Mouse (Mus musculus): ENCODE measurements around the gene Gpr146. TPM values are rescaled to one million over a fixed set of nuclear protein-coding genes. Genes with fewer than 3 reads are reported as not detected.
A peak's percentile ranks its signal among the peaks of the same experiment; 100 is the strongest.

Gpr146 gene
- polyA plus RNA-seq, 2 experiments = 1.9 to 2.3 TPM

DNA sequence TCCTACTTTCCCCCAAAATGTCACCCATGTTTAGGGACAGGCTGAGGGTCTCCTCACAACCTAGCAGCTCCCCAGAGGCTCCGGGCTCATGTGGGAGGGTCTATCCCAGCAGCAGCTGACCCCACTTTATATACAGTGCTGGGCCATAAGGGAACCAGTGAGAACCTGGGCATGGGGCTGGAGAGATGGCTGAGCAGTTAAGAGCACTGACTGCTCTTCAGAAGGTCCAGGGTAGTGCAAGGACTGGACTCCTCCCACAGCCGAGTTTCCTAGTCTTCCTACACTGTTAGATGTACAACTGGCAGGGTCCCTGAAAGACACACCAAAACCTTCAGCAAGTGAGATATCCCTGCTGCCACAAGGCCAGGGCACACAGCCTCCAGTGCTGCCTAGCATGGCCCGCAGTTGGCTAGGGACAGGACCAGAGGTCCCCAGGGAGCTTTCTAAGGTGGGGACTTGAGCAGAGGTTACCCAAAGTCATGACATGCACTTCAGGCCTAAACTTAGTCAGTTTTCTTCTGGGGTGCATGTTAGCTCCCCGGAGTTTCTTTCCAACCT, 19.9 kb downstream of the Gpr146 start:
- ATAC-seq (ENCODE audit: low FRiP score, low read depth) (no peak), DNase-seq (ENCODE audit: low spot score) (no peak)
- Histone ChIP-seq H3K9me3 (ENCODE audit: control insufficient read depth, low read length) (no peaks in the 10 kb centered on the region), H3K4me3 (replicated peaks; ENCODE audit: low read length) (no peak overlapping the region), H3K4me1 (ENCODE audit: control insufficient read depth, insufficient read depth, low read length) (peaks cover 9% of the 10 kb centered on the region; the same call in 1 of the 2 replicates), H3K9ac (ENCODE audit: low read depth, low read length, severe bottlenecking) (no peak overlapping the region), H3K36me3 (ENCODE audit: control insufficient read depth, insufficient read depth, low read length) (peaks cover 3% of the 10 kb centered on the region; the same call in 1 of the 2 replicates), H3K27ac (replicated peaks; ENCODE audit: low read depth, low read length) (no peak overlapping the region), H3K27me3 (ENCODE audit: control insufficient read depth, insufficient read depth, low read length) (no peaks in the 10 kb centered on the region), H3K4me2 (replicated peaks; ENCODE audit: low read depth, low read length, severe bottlenecking) (no peak overlapping the region)
- TF ChIP-seq POLR2A (IDR thresholded peaks at IDR 0.05; ENCODE audit: borderline replicate concordance, extremely low read depth, insufficient read depth, insufficient read length) = no peak
- 88% methylated on average over 4 of the region's 4 CpGs for WGBS

DNA sequence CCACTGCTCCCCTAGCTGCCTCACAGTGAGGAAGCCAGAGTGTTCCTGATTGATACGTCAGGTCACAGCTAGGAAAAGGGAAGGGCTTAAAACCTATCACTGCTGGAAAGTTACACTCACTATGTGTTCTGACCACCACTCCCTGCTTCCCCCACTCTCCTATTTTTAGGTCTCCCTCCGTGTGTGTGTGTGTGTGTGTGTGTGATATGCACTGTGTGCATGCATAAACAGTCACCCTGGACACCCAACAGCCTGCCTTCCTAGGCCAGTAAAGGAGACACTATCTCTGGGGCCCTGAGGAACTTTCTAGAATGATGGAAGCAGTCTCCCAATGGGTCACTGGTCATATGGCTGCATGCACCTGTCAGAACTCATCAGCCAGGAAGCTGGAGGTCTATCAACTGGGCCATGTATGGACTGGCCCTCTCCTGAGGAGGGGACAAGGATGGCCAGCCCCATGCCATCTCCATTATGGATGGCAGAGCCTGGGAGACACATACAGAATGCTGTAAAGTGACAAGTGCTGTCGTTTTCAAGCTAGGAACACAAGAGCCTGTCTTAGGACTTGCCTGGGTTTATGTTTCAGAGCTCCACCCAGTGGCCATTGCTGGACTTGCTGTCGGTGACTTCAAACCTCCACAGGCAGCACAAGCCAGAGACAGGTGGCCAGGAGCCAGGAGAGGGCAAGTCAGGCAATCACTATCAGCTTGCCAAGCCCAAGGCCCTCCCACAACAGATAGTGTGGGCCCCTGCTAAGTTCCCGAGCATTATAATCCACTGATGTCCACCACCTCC, 20.7 kb downstream of the Gpr146 start:
- Histone ChIP-seq H3K4me3 (replicated peaks; ENCODE audit: low read length) (no peak overlapping the region), H3K9me3 (ENCODE audit: control insufficient read depth, low read length) (no peaks in the 10 kb centered on the region), H3K4me1 (ENCODE audit: control insufficient read depth, insufficient read depth, low read length) (peaks cover 9% of the 10 kb centered on the region; the same call in 1 of the 2 replicates), H3K9ac (ENCODE audit: low read depth, low read length, severe bottlenecking) (no peak overlapping the region), H3K27me3 (ENCODE audit: control insufficient read depth, insufficient read depth, low read length) (no peaks in the 10 kb centered on the region), H3K27ac (replicated peaks; ENCODE audit: low read depth, low read length) (no peak overlapping the region), H3K36me3 (ENCODE audit: control insufficient read depth, insufficient read depth, low read length) (no peaks in the 10 kb centered on the region), H3K4me2 (replicated peaks; ENCODE audit: low read depth, low read length, severe bottlenecking) (no peak overlapping the region)
- TF ChIP-seq POLR2A (IDR thresholded peaks at IDR 0.05; ENCODE audit: borderline replicate concordance, extremely low read depth, insufficient read depth, insufficient read length) = no peak
- 38% methylated on average over 5 of the region's 5 CpGs for WGBS
- ATAC-seq (ENCODE audit: low FRiP score, low read depth) = peak; percentile 79
- DNase-seq (ENCODE audit: low spot score) = peak; percentile 74

DNA sequence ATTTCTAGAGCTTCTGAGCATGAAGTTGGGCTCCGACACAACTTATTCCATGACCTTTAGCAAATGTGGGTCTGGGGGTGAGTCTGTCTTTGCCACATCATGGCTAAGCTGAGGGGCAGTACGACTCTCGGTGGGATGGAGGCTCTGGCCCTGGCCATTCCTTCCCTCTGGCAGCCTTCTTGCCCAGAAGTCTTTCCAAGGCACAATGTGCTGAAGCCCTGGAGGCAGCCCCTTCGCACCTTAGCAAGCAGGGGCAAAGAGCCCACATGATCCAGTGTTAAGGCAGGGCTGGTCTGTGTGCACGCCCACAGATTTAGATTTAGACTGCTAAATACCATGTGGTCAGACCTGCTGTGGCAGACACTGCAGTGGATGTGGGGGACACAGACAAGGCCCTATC, 21.3 kb downstream of the Gpr146 start:
- Histone ChIP-seq H3K9ac (ENCODE audit: low read depth, low read length, severe bottlenecking) (no peak overlapping the region), H3K4me3 (replicated peaks; ENCODE audit: low read length) (no peak overlapping the region), H3K27me3 (ENCODE audit: control insufficient read depth, insufficient read depth, low read length) (no peaks in the 10 kb centered on the region), H3K36me3 (ENCODE audit: control insufficient read depth, insufficient read depth, low read length) (no peaks in the 10 kb centered on the region), H3K9me3 (ENCODE audit: control insufficient read depth, low read length) (no peaks in the 10 kb centered on the region), H3K4me2 (replicated peaks; ENCODE audit: low read depth, low read length, severe bottlenecking) (no peak overlapping the region), H3K27ac (replicated peaks; ENCODE audit: low read depth, low read length) (no peak overlapping the region), H3K4me1 (ENCODE audit: control insufficient read depth, insufficient read depth, low read length) (peaks cover 9% of the 10 kb centered on the region; the same call in 1 of the 2 replicates)
- WGBS = 75% methylated on average over 5 of the region's 5 CpGs
- no peak for TF ChIP-seq POLR2A (IDR thresholded peaks at IDR 0.05; ENCODE audit: borderline replicate concordance, extremely low read depth, insufficient read depth, insufficient read length)
- DNase-seq (ENCODE audit: low spot score) = no peak
- ATAC-seq (ENCODE audit: low FRiP score, low read depth) = no peak

DNA sequence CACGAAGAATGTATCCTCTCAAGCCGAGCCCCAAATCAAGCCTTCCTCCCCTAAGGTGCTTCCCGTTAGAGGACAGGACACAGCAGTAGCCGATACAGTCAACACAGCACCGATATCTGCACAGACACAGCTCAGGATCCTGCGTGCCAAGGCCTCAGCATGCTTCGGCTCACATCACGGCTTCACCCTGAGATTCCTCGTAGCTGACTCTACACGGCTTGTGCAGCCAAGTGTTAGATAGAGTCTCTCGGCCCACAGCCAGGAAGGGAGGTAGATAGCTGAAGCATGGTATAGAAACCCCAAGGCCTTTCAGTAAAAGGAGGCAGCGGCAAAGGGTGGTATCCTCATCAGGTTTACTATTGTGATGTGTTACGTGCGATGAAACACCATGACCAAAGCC, 22.5 kb downstream of the Gpr146 start:
- no peak for TF ChIP-seq POLR2A (IDR thresholded peaks at IDR 0.05; ENCODE audit: borderline replicate concordance, extremely low read depth, insufficient read depth, insufficient read length)
- WGBS = 91% methylated on average over 14 of the region's 14 CpGs

DNA sequence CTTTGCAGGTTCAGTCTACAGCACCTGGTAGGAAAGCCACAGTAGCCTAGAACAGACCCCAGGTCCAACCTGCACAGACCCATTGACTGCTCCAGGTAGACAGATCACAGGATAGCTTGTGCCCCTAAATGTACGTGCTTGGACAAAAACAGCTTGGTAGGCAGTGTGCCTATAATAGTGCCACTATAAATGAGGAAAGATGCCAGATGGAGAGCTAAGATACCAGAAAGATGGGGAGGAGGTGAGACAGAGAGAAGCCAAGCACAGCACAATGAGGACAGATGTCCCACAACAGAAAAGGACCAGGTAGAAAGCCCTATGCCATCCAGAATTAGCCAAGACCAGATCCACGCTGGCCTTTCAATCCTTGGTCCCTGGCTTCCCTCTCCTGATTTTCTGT, 24.6 kb downstream of the Gpr146 start:
- no peak overlapping the region for H3K9ac ChIP-seq (ENCODE audit: low read depth, low read length, severe bottlenecking)
- ATAC-seq (ENCODE audit: low FRiP score, low read depth) (no peak), DNase-seq (ENCODE audit: low spot score) (no peak)
- H3K4me2 ChIP-seq (replicated peaks; ENCODE audit: low read depth, low read length, severe bottlenecking) = no peak overlapping the region
- no peak overlapping the region for H3K27ac ChIP-seq (replicated peaks; ENCODE audit: low read depth, low read length)
- H3K9me3 ChIP-seq (ENCODE audit: control insufficient read depth, low read length) = no peaks in the 10 kb centered on the region
- no peak overlapping the region for H3K4me3 ChIP-seq (replicated peaks; ENCODE audit: low read length)
- WGBS = 95% methylated on average over 2 of the region's 2 CpGs
- TF ChIP-seq POLR2A (IDR thresholded peaks at IDR 0.05; ENCODE audit: borderline replicate concordance, extremely low read depth, insufficient read depth, insufficient read length) = no peak
- H3K27me3 ChIP-seq (ENCODE audit: control insufficient read depth, insufficient read depth, low read length) = no peaks in the 10 kb centered on the region
- H3K36me3 ChIP-seq (ENCODE audit: control insufficient read depth, insufficient read depth, low read length) = no peaks in the 10 kb centered on the region
- peaks cover 11% of the 10 kb centered on the region for H3K4me1 ChIP-seq (ENCODE audit: control insufficient read depth, insufficient read depth, low read length)

More for the DNA sequence above, 22.5 kb downstream of the Gpr146 start:
- Histone ChIP-seq H3K4me1 (ENCODE audit: control insufficient read depth, insufficient read depth, low read length) (0 out of 2 replicates have a peak, but pooled peaks cover 5% of the 10 kb centered on the region), H3K27me3 (ENCODE audit: control insufficient read depth, insufficient read depth, low read length) (no peaks in the 10 kb centered on the region), H3K4me2 (replicated peaks; ENCODE audit: low read depth, low read length, severe bottlenecking) (no peak overlapping the region), H3K4me3 (replicated peaks; ENCODE audit: low read length) (no peak overlapping the region), H3K27ac (replicated peaks; ENCODE audit: low read depth, low read length) (no peak overlapping the region), H3K9me3 (ENCODE audit: control insufficient read depth, low read length) (no peaks in the 10 kb centered on the region), H3K36me3 (ENCODE audit: control insufficient read depth, insufficient read depth, low read length) (no peaks in the 10 kb centered on the region), H3K9ac (ENCODE audit: low read depth, low read length, severe bottlenecking) (no peak overlapping the region)
- DNase-seq (ENCODE audit: low spot score) = no peak
- no peak for ATAC-seq (ENCODE audit: low FRiP score, low read depth)

Measured in limb, embryonic 14.5 days (tissue).